In the genomic region with DNA sequence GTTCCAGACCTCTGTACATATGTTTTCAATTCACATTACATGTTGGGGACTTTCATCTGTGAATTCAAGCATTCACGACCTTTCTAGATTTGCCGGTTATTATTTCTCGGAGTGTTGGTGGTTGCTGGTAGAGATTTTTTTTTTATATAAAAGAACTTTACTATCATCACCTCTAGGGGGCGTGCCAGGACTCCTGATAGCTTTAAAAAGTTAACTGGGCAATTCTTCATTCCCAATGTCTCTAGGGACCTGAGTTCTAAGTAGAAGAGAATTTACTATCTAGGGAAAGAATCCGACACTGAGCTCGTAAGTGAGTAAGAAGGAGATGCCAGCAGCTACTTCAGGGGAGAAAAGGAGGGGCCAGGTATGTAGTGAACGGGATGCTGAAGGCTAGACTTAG, we compare ENCODE assay signal across 9 mouse cellular contexts.
DNase-seq lines count a peak whose midpoint lies in the region; ATAC-seq and TF ChIP-seq lines count a peak whose summit lies in the region.
"Had no signal": no experiment of that assay in that cellular context is flagged by ENCODE, and none has a peak within 500 bp of the region (broad histone marks: within the 10 kb centered on the region; RNA-seq: fewer than 3 reads in every experiment).

No protein-coding gene starts in this region.

- H3K9ac ChIP-seq in lung, postnatal 0 days (replicated peaks; ENCODE audit: low read depth), result no peak overlapping the region
- no peak overlapping the region for H3K9ac ChIP-seq in heart, embryonic 12.5 days

- no peaks in the 10 kb centered on the region for H3K4me1 ChIP-seq in lung, postnatal 0 days (ENCODE audit: insufficient read depth, low read depth, low read length)
- no peaks in the 10 kb centered on the region for H3K4me1 ChIP-seq in heart, embryonic 12.5 days (replicated peaks)

- H3K9me3 ChIP-seq in lung, postnatal 0 days (ENCODE audit: low read length), result no peaks in the 10 kb centered on the region
- H3K9me3 ChIP-seq in heart, embryonic 12.5 days (replicated peaks), result no peaks in the 10 kb centered on the region

- ATAC-seq in lung, postnatal 0 days, result no peak
- no peak for ATAC-seq in heart, embryonic 12.5 days (ENCODE audit: insufficient number of reproducible peaks, low FRiP score)

- WGBS in lung, postnatal 0 days, result 64% methylated on average over 7 of the region's 7 CpGs
- WGBS in heart, embryonic 12.5 days, result 65% methylated on average over 7 of the region's 7 CpGs

- H3K4me2 ChIP-seq in lung, postnatal 0 days (replicated peaks; ENCODE audit: low read depth, low read length), result no peak overlapping the region
- H3K4me2 ChIP-seq in heart, embryonic 12.5 days, result no peak overlapping the region

- peak; percentile 43 for DNase-seq in gastrocnemius, postnatal 10 days
- no peak for DNase-seq in gastrocnemius, postnatal 14 days
- peak; percentile 32 for DNase-seq in lung, postnatal 0 days (ENCODE audit: low spot score)
- DNase-seq in lung, postnatal 25 days (ENCODE audit: low spot score), result no peak
- DNase-seq in adrenal gland, postnatal 36 days, result peak; percentile 45 to 65
- DNase-seq in right cerebral cortex, adult 2 months (ENCODE audit: low spot score in 2 of 2), result peak; percentile 19 to 53
- no peak for DNase-seq in cerebellum, adult 18-20 months
- DNase-seq: cerebellum, adult 11-12 months had no signal

- no peak for TF ChIP-seq EP300 in lung, postnatal 0 days (IDR thresholded peaks at IDR 0.05)

- no peaks in the 10 kb centered on the region for H3K36me3 ChIP-seq in lung, postnatal 0 days (ENCODE audit: insufficient read depth, low read length)
- no peaks in the 10 kb centered on the region for H3K36me3 ChIP-seq in heart, embryonic 12.5 days

- no peaks in the 10 kb centered on the region for H3K27me3 ChIP-seq in lung, postnatal 0 days (replicated peaks; ENCODE audit: insufficient read depth, low read length)
- no peaks in the 10 kb centered on the region; the same call in 1 of the 2 replicates for H3K27me3 ChIP-seq in heart, embryonic 12.5 days (replicated peaks)

- intact Hi-C loops in gastrocnemius, postnatal 14 days (cut with DNase I; ENCODE audit: low total_unique reads), result no loop called here

- TF ChIP-seq CTCF in lung, postnatal 0 days (IDR thresholded peaks at IDR 0.05), result peak; percentile 25; the same call in 1 of the 2 replicates

- no peak overlapping the region for H3K27ac ChIP-seq in lung, postnatal 0 days (ENCODE audit: low read length)
- no peak overlapping the region for H3K27ac ChIP-seq in heart, embryonic 12.5 days (ENCODE audit: poor library complexity, severe bottlenecking)

- no peak overlapping the region for H3K4me3 ChIP-seq in lung, postnatal 0 days (ENCODE audit: low read depth, low read length)
- H3K4me3 ChIP-seq in heart, embryonic 12.5 days, result no peak overlapping the region

Comparison
In these comparisons a context has a peak if more than half of its experiments do, and no peak if none do; other contexts are left out.
1. DNase-seq: peak in gastrocnemius, postnatal 10 days (single experiment), lung, postnatal 0 days (single experiment), adrenal gland, postnatal 36 days (2 of 2) and right cerebral cortex, adult 2 months (2 of 2); none in gastrocnemius, postnatal 14 days (single experiment), lung, postnatal 25 days (single experiment) and cerebellum, adult 18-20 months (0 of 2).